Mouse (Mus musculus): ENCODE measurements around the gene Igfals.

GRCm38 (mm10) chr17:24885356-24886133 is 19.7 kb downstream of the Igfals start:
- no peak for TF ChIP-seq FLI1 (IDR thresholded peaks at IDR 0.05; ENCODE audit: low read length)
- TF ChIP-seq GATA1 (IDR thresholded peaks at IDR 0.05; ENCODE audit: borderline replicate concordance, low read length): no peak
